Mouse (Mus musculus): ENCODE data around the gene Ank3.

Gene Ank3

GRCm38 (mm10) chr10:69762977-69763376, 364.4 kb downstream of the Ank3 start:
- no peak for DNase-seq (ENCODE audit: low read depth, low spot score)

- no peak for DNase-seq (ENCODE audit: low read depth, low spot score)
Measured at GRCm38 (mm10) chr10:69764402-69764801, 365.8 kb downstream of the Ank3 start.

DNA sequence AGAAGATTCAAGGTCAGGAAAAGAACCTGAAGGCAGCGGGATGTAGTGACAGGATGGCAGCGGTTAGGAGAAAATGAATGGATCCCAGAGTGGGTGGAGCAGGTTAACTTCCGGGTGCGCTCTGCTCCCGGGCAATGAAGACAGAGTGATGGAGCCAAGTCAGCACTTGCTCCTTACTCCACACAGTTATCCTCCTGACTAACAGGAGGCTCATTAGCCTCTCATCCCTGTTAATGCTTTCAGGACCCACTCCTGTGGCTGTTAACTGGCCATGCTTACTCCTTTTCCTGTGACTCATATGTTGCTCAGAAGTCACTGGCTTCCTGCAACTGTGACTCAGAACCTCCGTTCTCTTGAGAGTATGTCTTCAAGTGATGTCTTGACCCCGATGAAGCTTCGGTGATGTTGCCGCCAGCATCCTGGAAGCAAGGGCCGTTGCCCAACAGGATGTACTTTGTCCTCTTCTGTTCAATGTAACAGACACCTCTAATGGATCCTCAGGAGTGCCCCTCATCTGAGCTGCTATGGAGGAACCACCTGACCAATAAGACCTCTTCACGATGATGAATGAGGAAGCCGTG, 378.6 kb downstream of the Ank3 start:
- DNase-seq (ENCODE audit: low read depth, low spot score) = no peak

DNA sequence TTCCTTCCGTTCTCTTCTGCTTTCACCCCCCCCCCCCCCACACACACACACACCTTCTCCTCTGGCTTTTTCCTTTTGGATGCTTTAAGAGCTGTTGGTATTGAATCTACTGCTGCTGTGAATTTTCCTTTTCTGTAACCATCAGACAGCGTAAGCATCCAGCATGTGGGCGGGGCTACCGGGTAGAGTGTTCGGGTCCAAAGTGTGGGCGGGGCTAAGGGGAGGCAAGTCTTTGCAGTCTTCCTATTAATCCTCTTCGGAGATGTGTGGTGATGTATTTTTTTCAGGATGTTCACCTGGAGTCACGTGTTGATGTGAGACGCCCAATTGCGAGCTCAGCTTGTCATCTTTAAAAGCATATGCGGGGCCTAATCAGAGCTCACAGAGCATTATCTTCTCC, 379.2 kb downstream of the Ank3 start:
- no peak for DNase-seq (ENCODE audit: low read depth, low spot score)

DNA sequence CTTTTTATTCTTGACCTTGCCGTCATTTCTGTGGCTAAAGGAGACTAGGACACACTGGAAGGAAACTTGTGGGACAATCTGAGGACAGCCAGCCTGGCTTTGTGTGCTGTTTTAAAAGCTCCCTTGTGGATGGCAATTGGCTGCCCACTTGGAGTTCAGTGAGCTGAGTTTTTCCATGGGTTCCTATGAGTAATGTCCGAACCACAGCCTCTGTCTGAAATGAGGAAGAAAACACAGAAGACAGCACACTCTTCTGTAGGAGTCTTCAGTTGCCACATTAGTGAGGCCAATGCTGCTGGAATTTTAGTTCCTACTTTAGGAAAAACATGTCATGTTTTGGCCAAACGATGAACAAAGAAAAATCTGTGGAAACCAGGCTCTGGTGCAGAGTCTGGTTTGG, 380.7 kb downstream of the Ank3 start:
- no peak for DNase-seq (ENCODE audit: low read depth, low spot score)

GRCm38 (mm10) chr10:69781491-69781890, 382.9 kb downstream of the Ank3 start:
- DNase-seq (ENCODE audit: low read depth, low spot score) = no peak

DNA sequence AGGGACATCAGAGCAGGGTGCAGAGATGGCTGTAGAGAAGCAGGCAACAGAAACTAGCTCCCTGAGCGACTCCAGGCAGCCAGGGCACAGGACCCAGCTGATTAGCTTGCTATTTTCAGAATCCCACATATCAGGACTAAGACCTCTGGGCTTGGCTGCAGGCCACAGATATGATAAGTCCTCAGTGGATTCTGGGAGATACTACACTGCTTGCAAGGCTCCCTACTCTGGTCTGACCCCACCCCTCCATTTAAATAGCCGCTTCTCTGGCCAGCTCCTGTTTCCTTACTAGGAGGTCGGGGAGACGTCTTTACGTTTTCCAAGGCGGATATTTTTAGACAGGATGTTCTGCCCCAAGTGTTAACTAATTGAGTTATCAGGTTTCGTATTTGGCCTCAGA, 386.7 kb downstream of the Ank3 start:
- DNase-seq (ENCODE audit: low read depth, low spot score) = no peak

- no peak for DNase-seq (ENCODE audit: low read depth, low spot score)
Measured at GRCm38 (mm10) chr10:69785692-69786091, 387.1 kb downstream of the Ank3 start.

DNA sequence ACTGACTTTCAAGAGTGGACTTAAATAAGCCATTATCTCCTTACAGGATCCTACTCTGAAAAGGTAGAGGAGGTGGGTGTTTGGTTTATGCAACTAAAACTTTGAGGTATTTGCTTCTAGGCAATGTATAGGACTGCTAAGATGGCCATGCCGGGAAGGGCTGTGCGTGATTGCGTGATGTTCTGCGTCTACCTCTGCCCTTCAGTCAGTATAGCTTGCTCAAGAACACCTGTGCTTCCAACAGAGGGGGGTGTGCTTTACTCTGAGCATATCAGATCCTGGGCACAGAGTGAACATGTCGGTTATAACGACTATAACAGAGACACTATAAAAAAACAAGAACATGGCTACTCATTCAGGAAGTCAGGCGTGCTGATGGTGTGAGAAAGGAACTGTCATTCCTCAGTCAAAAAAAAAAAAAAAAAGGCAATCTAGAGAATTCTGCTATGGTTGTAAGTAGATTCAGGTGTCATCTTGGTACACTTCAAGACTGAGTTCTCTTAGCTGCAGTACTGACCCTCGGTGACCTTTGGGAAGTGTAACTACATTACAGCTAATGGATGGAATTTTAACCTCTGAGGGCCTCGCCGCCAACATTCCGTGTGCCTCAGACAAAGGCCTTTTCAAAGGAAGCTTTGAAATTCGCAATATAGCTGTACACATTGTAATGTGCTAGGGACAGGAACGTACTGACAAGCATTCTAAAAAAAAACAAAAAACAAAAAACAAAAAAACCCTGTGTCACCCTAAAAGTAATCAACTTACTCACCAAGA, 387.8 kb downstream of the Ank3 start:
- no peak for DNase-seq (ENCODE audit: low read depth, low spot score)

DNA sequence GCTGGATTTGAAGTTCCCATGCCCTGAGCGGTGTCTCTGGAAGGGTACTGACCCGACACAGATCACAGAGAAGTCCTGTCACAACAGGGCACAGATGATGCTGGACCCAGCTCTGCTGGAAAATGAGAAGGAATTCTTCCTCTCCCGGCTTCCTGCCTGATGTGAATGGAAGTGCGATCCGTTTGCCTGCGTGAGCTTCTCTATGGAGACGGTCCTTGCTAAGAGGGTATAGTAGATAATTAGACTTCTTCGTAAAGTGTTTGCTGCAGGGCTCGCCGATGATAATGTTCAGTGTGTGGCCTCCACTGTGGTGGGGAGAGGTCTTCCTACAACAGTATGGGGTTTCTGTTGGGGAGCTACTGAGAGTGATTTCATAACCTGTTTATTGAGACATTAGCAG, 388.8 kb downstream of the Ank3 start:
- DNase-seq (ENCODE audit: low read depth, low spot score) = no peak

DNA sequence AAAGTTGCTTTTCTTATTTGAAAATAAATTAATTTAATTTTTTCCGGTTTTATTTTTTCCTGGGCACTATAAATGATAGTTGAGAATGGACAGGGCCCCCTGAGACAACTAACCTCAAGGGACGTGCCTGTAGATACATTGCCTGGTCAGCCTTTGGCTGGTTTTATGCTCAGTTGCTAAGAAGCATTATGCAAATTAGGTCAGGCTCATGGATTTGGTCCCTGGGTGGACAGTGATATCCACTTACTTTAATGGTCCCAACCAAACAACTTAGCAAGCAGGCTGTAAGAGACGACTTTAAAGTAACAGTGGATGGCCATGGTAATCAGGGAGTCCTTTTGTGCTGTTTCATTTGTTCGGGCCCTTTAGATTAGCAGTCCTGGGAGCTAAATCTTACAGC, 392.0 kb downstream of the Ank3 start:
- no peak for DNase-seq (ENCODE audit: low read depth, low spot score)

DNA sequence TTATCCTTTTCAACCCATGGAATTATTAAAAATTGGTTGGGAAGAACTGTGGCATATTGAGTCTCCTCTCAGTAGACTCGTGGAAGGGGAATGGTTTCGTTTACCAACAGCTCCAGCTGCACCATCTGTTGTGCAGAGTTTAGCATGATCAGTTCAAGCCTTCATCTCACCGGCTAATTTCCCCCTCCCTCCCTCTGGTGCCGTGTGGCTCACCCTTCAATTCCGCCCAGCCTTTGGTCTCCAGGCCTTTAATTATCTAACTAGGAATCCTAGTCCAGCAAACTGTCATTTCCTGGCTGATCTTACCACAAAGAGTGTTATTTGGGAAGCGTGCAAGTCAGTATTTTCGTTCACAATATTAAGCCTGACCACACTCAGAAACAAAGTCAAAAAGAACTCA, 393.4 kb downstream of the Ank3 start:
- DNase-seq (ENCODE audit: low read depth, low spot score) = no peak

DNA sequence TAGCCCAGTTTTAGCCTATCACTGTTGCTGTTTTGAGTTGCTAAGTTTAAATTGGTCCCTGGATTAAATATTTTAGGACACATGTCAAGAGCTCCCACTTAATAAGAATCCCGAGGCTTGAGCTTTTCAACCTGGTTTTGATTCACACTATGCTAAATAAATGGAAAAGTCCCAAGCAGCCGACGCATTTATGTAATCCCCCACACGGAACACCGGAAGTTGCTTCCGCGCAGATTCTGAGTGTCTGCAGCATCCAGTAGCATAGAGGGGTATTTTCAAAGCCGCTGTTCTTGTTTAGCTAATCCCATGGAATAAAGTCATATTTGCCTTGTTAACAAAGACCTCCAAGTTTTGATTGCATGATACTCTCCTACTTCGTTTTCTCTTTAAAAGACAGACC, 393.8 kb downstream of the Ank3 start:
- DNase-seq (ENCODE audit: low read depth, low spot score) = peak; percentile 64

DNA sequence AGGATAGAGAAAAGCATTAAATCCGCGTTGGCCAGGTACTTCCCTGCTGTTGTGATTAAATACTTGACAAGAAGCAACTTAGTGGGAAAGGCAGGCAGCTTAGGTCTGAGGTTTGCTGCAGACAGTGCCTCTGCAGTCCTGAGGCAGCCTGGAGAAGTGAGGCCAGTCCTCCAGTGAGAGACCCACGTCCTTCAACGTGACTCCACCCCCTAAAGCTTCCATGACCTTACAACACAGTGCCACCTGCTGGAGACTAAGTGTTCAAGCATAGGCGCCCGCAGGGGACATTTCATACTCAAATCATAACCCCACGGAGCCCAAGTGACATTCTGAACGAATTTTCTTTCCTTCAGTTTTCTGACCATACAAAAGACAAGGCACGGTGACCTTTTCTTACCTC, 394.5 kb downstream of the Ank3 start:
- no peak for DNase-seq (ENCODE audit: low read depth, low spot score)

DNA sequence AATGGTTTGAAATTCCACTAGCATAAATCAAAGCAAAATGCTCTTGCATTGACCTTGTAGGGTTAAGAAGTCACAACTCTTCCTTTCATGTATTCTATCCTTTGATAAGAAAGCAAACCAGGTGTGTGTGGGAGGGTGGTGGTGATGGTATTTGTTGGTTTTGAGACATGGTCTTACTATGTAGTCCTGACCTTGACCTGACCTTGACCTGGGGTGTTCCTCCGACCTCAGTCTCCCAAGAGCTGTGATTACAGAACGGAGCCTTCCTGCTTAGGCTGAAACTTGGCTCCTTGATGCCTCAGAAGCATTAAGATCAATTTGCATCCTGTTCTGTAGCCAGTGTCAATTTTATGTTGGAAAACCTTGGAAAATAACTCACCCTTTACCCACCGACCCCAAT, 397.1 kb downstream of the Ank3 start:
- DNase-seq (ENCODE audit: low read depth, low spot score) = no peak

- no peak for DNase-seq (ENCODE audit: low read depth, low spot score)
Measured at GRCm38 (mm10) chr10:69796421-69796886, 397.9 kb downstream of the Ank3 start.

- DNase-seq (ENCODE audit: low read depth, low spot score) = peak; percentile 93
Measured at GRCm38 (mm10) chr10:69803135-69803756, 404.7 kb downstream of the Ank3 start.

- DNase-seq (ENCODE audit: low read depth, low spot score) = peak; percentile 90
Measured at GRCm38 (mm10) chr10:69804613-69805012, 406.0 kb downstream of the Ank3 start.

DNA sequence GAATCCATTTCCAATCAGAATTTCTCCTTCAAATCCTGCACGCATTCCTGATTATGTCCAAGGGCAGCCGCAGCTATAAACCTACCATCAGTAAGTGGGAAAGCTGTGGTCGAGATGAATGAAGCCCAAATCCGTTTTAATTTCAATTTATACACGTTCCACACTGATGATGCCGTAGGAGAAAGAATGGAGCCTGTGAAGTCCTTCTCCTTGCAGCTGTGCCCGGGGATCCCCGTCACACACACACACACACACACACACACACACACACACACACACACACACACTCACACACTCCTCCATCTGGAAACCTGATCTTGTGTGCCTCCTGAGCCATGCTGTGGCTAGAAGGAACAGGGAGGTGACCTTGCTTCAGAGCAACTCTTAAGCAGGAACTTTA, 412.2 kb downstream of the Ank3 start:
- no peak for DNase-seq (ENCODE audit: low read depth, low spot score)

- DNase-seq (ENCODE audit: low read depth, low spot score) = no peak
Measured at GRCm38 (mm10) chr10:69813823-69814522, 415.4 kb downstream of the Ank3 start.

GRCm38 (mm10) chr10:69821245-69821644, 422.7 kb downstream of the Ank3 start:
- DNase-seq (ENCODE audit: low read depth, low spot score) = no peak

GRCm38 (mm10) chr10:69828770-69829169, 430.2 kb downstream of the Ank3 start:
- no peak for DNase-seq (ENCODE audit: low read depth, low spot score)

Data from telencephalon, adult 2 months (tissue).